Mouse (Mus musculus) telencephalon, adult 2 months (tissue): ENCODE results near the gene Tatdn2.

ENCODE experiments used
- DNase-seq: peaks from one replicate; pipeline ENCODE4 v3.0.0-alpha.2; 2011; ENCODE audit warnings: low read depth, low spot score

Gene Tatdn2

DNA sequence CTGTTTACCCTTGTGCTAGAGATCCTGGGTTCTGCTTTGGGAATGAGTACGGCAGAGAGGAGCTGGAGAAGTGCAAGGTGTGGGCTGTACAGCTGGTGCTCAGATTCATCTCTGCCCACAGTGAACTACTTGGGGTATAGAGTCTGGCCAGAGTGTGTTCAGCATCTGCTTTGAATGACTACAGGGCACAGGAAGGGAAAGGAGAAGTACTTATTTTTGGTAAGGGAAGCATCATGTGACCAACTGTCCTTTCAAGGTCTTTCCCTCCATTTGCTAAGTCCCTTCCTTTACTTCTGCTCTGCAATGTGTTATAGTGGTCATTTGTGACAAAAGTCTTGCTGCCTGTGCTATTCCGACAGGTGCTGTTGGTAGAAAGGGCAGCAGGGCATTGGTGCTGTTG lies 17.4 kb downstream of the Tatdn2 start:
- peak; percentile 38 for DNase-seq

- DNase-seq: no peak
Measured at GRCm38 (mm10) chr6:113714797-113715196, 17.9 kb downstream of the Tatdn2 start.

GRCm38 (mm10) chr6:113717541-113717940 lies 20.7 kb downstream of the Tatdn2 start:
- no peak for DNase-seq

DNA sequence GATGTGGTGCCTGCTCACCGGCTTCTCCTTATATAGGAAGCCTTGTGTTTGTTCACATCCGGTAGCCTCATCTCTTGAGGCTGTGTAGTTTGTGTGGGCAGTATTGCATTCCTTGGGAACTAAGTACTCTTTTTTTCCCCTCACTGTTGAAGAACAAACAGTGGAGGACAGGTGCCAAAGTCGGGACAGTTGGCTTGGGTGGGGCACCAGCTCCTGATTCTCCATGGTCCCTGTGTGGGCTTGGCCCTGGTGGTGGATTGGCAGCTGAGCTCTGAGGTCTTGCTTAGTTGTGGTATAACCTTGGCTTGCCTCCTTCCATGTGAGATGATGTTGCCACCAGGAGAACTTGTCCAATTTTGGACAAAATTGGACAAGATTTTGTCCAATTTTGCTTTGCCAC lies 23.0 kb downstream of the Tatdn2 start, which contains the start of gene Ghrl:
Gene Ghrl, minus strand, starts transcription at position 3 of the 400 bp plus-strand sequence.
- DNase-seq: no peak

GRCm38 (mm10) chr6:113721061-113721460 lies 24.2 kb downstream of the Tatdn2 start:
- no peak for DNase-seq

DNA sequence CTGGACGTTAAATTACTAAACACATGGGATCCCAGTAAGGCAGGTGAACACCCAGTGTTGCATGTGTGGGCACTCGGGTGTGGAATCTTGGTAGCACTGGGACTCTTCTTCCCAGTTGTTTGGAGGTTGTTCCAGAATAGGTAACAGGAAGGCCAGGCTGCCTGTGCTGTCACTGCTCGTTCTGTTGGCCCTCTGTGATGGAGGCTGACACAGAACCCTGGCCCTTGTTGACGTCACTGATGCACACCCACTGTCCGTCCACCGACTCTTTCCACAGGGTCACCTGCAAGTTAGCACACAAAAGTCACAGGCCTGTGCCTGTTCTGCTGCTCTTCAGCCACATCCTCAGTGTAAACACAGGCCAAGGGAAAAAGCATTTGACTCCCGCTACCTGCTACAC lies 31.3 kb downstream of the Tatdn2 start:
- no peak for DNase-seq

- DNase-seq: no peak
Measured at GRCm38 (mm10) chr6:113731296-113731695, 34.4 kb downstream of the Tatdn2 start.

DNA sequence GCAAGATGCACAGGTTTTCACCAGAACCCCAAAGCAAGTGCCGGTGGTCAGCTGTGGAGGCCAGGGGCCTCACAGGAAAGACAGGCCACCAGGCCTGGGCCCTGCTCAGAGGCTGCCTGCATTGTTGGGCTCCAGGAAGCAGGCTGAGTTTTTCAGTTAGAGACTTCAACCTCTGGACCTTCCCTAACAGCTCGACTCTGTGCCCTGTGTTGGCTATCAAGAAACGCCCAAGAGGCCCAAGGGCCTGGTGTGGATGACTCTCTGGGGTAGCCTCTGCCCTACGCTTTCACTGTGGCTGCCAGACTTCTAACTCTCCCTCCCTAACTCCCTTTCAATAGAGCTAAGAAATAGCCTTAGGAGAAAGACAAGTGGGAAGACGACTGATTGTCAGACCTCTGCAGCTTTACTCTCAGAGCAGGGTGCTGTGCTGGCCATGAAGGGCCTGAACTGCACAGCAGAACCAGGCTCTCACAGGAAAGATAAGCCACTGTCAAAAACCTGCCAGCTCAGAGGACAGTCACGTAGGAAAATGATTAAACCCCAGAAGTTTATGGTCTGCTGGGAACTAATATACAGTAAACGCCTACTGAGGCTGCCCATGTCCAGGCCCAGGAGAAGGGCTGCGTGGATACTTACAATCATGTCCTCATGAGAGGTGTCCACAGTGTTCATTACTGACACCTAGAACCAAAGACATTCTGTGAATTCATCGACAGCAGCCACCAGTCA lies 40.6 kb downstream of the Tatdn2 start:
- DNase-seq: no peak

GRCm38 (mm10) chr6:113740236-113741217 lies 43.7 kb downstream of the Tatdn2 start, which contains the start of gene Sec13:
Gene Sec13 (minus strand): TSS chr6:113740743.
- DNase-seq: peak; percentile 88

DNA sequence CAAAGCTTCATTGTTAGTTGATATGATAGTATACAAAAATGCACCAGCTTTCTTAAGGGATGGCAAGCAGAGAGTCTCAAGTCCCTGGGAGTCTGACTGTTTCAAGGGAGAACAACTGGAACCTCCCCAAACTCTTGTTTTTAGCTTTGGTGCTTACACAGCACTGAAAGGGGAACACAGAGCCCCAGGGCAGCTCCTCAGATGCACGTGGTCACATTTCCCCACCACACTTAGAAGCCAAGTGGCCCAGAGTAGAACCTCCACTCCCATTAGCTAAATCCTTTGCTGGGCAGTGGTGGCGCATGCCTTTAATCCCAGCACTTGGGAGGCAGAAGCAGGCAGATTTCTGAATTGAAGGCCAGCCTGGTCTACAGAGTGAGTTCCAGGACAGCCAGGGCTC lies 44.6 kb downstream of the Tatdn2 start:
- no peak for DNase-seq

GRCm38 (mm10) chr6:113742321-113742720 lies 45.5 kb downstream of the Tatdn2 start:
- peak; percentile 78 for DNase-seq

- no peak for DNase-seq
Measured at GRCm38 (mm10) chr6:113743111-113743510, 46.3 kb downstream of the Tatdn2 start.

DNA sequence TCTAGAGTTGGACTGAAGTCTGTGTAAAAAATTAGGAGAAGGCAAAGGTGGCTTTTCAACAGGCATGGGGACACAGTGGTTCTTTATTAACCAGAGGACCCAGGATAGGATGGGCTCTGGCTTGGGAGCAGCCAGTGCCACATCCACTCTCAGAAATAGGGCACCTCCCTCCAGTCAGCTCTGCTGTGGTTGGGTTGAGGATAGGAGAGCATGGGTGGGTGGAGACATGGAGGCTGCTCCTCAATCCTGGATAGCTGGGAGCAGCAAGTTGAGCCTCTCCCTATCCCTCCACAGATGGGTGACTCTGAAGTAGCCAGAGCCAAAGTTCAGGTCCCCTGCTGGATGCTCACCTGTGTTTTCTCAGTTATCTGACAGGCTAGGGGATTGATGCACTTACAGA lies 48.3 kb downstream of the Tatdn2 start:
- DNase-seq: no peak

DNA sequence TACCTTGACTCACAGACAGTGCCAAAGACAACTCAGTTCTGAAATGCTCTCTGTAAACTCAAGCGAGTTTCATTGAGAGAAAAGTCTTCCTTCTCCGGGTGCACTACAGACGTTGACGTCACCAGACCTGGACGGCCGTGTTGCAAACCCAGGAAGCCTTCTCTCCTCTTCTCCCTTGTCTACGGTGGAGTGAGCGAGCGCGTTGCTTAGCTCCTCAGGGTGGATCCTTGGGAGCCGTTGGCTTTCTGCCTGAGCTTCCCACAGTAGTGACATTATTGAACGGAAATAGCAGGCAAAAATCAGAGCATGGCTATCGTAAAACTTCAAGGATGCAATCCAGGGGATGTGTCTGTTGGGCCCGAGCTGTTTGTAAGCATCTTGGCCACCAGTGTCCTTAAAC lies 50.4 kb downstream of the Tatdn2 start:
- DNase-seq: no peak

- no peak for DNase-seq
Measured at GRCm38 (mm10) chr6:113748351-113748750, 51.5 kb downstream of the Tatdn2 start.

- DNase-seq: no peak
Measured at GRCm38 (mm10) chr6:113749119-113749685, 52.4 kb downstream of the Tatdn2 start.
